Mouse (Mus musculus): ENCODE data around the gene Ncln.

DNA sequence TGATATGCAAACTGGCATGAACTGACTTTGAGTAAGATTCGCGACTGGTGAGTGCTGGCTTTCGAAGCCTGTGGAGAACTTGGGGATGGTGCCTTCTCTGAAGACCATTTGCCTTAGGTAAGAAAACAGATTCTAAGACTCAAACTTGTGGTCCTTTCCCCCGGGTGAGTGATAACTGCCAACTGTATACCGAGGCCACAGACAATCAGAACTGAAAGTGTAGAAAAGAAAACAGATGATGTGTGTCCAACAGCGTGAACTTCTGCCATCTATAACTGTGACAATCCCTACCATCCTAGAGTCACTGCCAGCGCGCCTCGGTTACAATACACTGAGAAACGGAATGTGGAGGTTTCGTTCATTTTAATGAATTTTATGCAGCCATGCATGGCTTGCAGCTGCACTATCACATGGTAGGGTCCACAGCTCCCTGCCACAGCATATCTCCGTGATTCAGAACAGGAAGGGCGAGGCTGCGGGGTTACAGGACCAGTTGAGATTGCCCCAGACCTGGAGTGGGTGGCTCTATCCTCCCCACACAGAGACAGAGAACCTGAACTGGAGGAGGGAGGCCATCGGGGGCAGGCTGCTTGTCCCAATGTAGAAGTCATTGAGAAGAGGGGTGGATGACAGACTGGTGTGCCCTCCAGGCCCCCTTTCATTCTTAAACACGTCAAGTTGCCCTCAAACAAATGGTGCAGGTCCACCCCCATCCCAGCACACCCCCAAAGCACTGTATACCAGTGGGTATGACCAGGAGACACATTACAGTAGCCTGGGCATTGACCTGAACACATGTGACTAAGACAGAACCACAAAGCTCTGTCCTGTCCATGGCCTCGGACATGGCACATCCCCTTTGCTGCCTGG is 1.4 kb upstream of the Ncln start:
- TF ChIP-seq CTCF (IDR thresholded peaks at IDR 0.05; ENCODE audit: low read depth, low read length), result no peak
- no peak for TF ChIP-seq GATA1 (IDR thresholded peaks at IDR 0.05; ENCODE audit: borderline replicate concordance, low read length)
- no peak for TF ChIP-seq GATA2 (IDR thresholded peaks at IDR 0.05; ENCODE audit: borderline replicate concordance, low read depth, low read length)
